Mouse (Mus musculus) neural tube, embryonic 14.5 days (tissue): Measurements from ENCODE around the gene Slc25a10. TPM values are rescaled to one million over a fixed set of nuclear protein-coding genes. Genes with fewer than 3 reads are reported as not detected.

Source experiments
- ATAC-seq: fragments of 200-750 bp; cut with Nextera tagmentation; 2 replicates; pipeline ENCODE4 v1.8.0; 2017; ENCODE audit warnings: low read depth, mild to moderate bottlenecking, moderate TSS enrichment, moderate library complexity
- H3K27ac ChIP-seq: fragments of 300-500 bp; sonication (generic); 2 replicates; pipeline ENCODE4 v1.5.1; 2014; ENCODE audit warnings: low read depth, mild to moderate bottlenecking, control low read depth, low read length, moderate library complexity, mixed read lengths
- H3K27me3 ChIP-seq: fragments of 300-500 bp; sonication (generic); 2 replicates; pipeline ENCODE4 v1.6.1; 2014; ENCODE audit warnings: low read length; ENCODE audit not compliant: control insufficient read depth, insufficient read depth
- H3K36me3 ChIP-seq: fragments of 300-500 bp; sonication (generic); 2 replicates; pipeline ENCODE4 v1.6.1; 2014; ENCODE audit warnings: low read length, mixed read lengths; ENCODE audit not compliant: control insufficient read depth, insufficient read depth
- H3K4me1 ChIP-seq: fragments of 300-500 bp; sonication (generic); 2 replicates; pipeline ENCODE4 v1.6.1; 2014; ENCODE audit warnings: low read length; ENCODE audit not compliant: control insufficient read depth, insufficient read depth
- H3K4me2 ChIP-seq: fragments of 300-500 bp; sonication (generic); 2 replicates; pipeline ENCODE4 v1.6.1; 2014; ENCODE audit warnings: mild to moderate bottlenecking, low read depth, low read length, control low read depth
- H3K4me3 ChIP-seq: fragments of 300-500 bp; sonication (generic); 2 replicates; pipeline ENCODE4 v1.5.1; 2014; ENCODE audit warnings: low read depth, low read length, control low read depth, mixed read lengths
- H3K9ac ChIP-seq: fragments of 300-500 bp; sonication (generic); replicated peaks from 2 replicates; pipeline ENCODE4 v1.6.1; 2014; ENCODE audit warnings: low read depth, mild to moderate bottlenecking, control low read depth, low read length, mixed read lengths
- H3K9me3 ChIP-seq: fragments of 300-500 bp; sonication (generic); 2 replicates; pipeline ENCODE4 v1.6.1; 2016; ENCODE audit warnings: low read length; ENCODE audit not compliant: control insufficient read depth
- WGBS: fragments of 180-500 bp; shearing (Covaris S2); extraction: QIAGEN DNeasy Blood & Tissue Kit; methylation state at CpG from one replicate; pipeline ENCODE4 v1.1.7; 2014; 5-methylcytosine and 5-hydroxymethylcytosine counted together
- polyA plus RNA-seq: library from polyadenylated mRNA; unstranded; fragments of >200 nt; fragmentation: Nextera tagmentation; extraction: Ambion mirVana; gene quantifications from 2 replicates; pipeline ENCODE4 v1.2.1, GENCODE M21; 2014

The Slc25a10 gene
- polyA plus RNA-seq, 1 experiment from 2014 or later = 24.7 TPM

DNA sequence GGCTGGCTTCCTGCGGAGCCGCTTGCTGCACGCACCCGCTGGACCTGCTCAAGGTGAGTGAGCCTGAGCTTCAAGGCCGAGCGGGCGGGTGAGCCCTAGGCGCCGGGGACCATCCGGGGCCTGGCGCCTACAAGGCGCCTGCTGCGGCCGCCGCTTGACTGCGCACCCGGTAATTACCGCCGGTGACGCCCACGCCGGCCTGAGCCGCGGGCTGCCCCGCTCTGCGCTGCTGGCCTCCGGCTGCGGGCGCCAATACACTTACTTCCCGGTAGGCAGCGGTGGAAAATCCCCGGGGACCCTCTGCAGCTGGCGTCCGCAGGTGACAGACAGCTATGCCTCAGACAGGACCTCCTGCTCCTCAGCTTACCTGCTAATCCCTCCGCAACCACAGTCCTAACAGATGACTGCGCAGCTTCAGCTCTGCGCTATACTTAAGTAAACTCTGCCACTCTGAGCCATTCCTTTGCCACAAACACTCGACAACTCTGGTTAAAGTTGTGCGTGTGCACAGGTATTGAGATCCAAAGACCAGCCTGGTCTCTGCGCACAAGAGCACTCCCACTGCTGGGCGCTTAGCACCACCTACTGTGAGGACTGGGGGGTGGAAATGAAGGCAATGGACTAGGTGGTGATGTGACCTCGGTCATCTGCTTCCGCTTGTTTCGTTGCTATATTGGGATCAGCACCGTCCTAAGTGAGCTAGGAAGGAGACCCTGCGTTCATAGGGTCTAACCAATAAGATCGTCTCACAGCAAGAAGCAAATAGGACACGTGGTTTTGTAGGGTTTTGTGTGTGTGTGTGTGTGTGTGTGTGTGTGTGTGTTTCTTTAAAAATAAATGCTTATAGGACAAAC lies 611 bp downstream of the Slc25a10 start:
- Histone ChIP-seq H3K9ac (peak overlapping the region; percentile 81), H3K36me3 (peaks cover 41% of the 10 kb centered on the region), H3K9me3 (no peaks in the 10 kb centered on the region), H3K27ac (peak overlapping the region; percentile 60), H3K4me3 (peak overlapping the region; percentile 89), H3K4me2 (peak overlapping the region; percentile 95), H3K4me1 (peaks cover 25% of the 10 kb centered on the region), H3K27me3 (no peaks in the 10 kb centered on the region)
- peak; percentile 52 for ATAC-seq
- under 1% methylated on average over 46 of the region's 48 CpGs for WGBS

DNA sequence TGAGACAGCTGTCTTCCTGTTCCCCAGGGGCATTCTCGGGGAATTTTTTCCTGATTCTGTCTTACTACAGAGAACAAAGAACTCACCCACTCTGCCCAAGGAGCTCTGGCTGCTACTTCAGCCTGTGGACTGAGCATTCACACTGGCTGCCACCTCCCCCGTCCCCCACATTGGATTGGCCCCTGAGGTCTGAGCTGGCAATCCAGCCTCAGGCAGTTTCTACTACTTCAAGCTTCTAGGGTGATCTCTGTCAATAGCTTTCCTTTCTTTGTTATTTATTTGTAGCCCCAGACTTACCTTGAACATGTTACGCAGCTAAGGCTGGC lies 1.2 kb downstream of the Slc25a10 start:
- peak overlapping the region; percentile 81; the same call in 1 of the 2 replicates for H3K9ac ChIP-seq
- no peaks in the 10 kb centered on the region for H3K27me3 ChIP-seq
- H3K27ac ChIP-seq = peak overlapping the region; percentile 36; the same call in 1 of the 2 replicates
- H3K9me3 ChIP-seq = no peaks in the 10 kb centered on the region
- H3K4me2 ChIP-seq = peak overlapping the region; percentile 95
- WGBS = 25% methylated on average over 3 of the region's 3 CpGs
- peaks cover 25% of the 10 kb centered on the region for H3K4me1 ChIP-seq
- H3K4me3 ChIP-seq = peak overlapping the region; percentile 89
- H3K36me3 ChIP-seq = peaks cover 35% of the 10 kb centered on the region
- no peak for ATAC-seq

DNA sequence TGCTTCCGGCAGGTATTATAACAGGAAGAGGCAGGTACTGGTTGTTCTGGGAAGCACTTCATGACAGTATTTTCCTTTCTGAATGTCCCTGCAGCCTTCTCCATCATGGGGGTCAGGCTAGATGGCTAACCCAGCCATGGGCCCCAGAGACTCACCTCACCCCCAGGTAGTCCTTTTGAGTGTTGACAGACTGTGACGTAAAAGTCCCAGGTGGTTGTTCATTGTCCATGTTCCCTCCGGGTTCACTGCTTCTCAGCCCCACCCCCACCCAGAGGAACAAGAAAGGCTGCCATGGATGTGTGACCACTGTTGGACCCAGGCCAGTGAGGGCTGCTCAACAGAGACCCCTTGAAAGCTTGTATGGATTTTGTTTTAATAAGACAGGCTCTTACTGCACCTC lies 1.7 kb downstream of the Slc25a10 start:
- Histone ChIP-seq H3K9ac (peak overlapping the region; percentile 81; the same call in 1 of the 2 replicates), H3K27me3 (no peaks in the 10 kb centered on the region), H3K4me1 (peaks cover 25% of the 10 kb centered on the region), H3K9me3 (no peaks in the 10 kb centered on the region), H3K4me2 (peak overlapping the region; percentile 95), H3K4me3 (peak overlapping the region; percentile 89; the same call in 1 of the 2 replicates), H3K36me3 (peaks cover 30% of the 10 kb centered on the region), H3K27ac (peak overlapping the region; percentile 36; the same call in 1 of the 2 replicates)
- WGBS = 55% methylated on average over 3 of the region's 3 CpGs
- no peak for ATAC-seq

DNA sequence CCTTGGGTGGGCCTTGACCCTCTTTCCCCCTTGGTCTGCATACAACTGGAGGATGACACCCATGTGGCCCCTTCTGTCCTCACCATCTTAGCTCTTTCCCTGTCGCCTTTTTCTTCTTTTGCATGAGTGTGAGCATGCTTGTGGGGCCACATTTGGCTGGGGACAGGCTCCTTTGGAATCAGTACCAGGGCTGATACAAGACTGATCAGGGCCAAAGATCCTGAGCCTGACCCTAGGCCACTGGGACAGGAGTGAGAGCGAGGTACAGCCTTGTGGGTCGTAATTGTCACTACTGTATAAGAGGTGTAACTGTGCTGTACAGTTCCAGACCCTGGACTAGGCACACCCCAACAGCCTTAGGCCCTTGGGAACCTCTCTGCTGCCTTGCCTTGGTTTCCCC lies 2.3 kb downstream of the Slc25a10 start:
- H3K4me3 ChIP-seq = no peak overlapping the region
- peaks cover 25% of the 10 kb centered on the region for H3K4me1 ChIP-seq
- no peaks in the 10 kb centered on the region for H3K9me3 ChIP-seq
- peaks cover 24% of the 10 kb centered on the region for H3K36me3 ChIP-seq
- ATAC-seq = no peak
- no peak overlapping the region for H3K27ac ChIP-seq
- H3K9ac ChIP-seq = no peak overlapping the region
- peak overlapping the region; percentile 95; the same call in 1 of the 2 replicates for H3K4me2 ChIP-seq
- H3K27me3 ChIP-seq = no peaks in the 10 kb centered on the region
- 91% methylated on average over 3 of the region's 3 CpGs for WGBS

DNA sequence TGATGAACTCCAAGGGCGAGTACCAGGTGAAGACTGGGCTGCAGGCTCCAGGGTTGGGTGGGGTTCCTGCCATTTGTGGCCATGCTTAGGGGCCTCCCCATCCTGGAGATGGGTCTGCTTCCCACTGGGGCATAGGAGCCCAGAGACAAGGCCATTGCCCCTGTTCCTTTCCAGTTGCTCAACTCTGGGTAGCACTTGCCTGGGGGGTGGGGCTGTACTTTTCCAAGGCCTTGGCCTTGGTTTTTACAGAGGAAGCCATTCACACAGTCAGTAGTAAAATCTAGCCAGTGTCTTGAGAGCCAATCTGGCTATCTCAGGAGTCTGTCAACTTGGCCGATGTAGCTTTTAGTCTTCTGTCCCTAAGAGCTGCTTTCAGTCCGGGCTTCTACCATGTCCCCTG lies 5.8 kb downstream of the Slc25a10 start:
- H3K27me3 ChIP-seq = no peaks in the 10 kb centered on the region
- H3K9ac ChIP-seq = no peak overlapping the region
- no peak overlapping the region for H3K4me3 ChIP-seq
- WGBS = 90% methylated on average over 3 of the region's 3 CpGs
- peaks cover 23% of the 10 kb centered on the region for H3K36me3 ChIP-seq
- no peak overlapping the region for H3K27ac ChIP-seq
- H3K9me3 ChIP-seq = no peaks in the 10 kb centered on the region
- peaks cover 13% of the 10 kb centered on the region for H3K4me1 ChIP-seq
- no peak overlapping the region for H3K4me2 ChIP-seq
- no peak for ATAC-seq

DNA sequence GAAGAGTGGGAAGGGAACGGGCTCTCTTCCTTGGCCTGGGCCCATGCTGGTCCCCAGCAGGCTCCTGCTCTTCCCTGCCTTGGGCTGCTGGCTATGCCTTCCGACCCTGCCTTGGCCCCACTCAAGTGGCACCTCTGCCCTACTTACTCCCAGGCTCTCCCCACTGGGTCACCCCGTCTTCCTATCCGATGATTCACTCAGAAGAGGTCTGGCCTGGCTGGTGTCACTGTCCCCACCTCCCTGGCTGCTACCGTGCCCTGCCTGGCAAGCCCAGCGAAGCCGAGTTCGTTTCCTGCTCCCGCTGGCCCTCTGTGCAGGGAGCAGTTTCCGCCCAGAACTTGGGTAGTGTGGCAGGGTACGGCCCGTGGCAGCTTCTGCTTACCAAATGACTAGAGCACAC lies 6.6 kb downstream of the Slc25a10 start:
- WGBS = 97% methylated on average over 12 of the region's 12 CpGs
- Histone ChIP-seq H3K4me2 (no peak overlapping the region), H3K27me3 (no peaks in the 10 kb centered on the region), H3K4me3 (no peak overlapping the region), H3K9me3 (no peaks in the 10 kb centered on the region), H3K4me1 (peaks cover 6% of the 10 kb centered on the region), H3K36me3 (peaks cover 23% of the 10 kb centered on the region), H3K9ac (no peak overlapping the region), H3K27ac (no peak overlapping the region)
- ATAC-seq = no peak

DNA sequence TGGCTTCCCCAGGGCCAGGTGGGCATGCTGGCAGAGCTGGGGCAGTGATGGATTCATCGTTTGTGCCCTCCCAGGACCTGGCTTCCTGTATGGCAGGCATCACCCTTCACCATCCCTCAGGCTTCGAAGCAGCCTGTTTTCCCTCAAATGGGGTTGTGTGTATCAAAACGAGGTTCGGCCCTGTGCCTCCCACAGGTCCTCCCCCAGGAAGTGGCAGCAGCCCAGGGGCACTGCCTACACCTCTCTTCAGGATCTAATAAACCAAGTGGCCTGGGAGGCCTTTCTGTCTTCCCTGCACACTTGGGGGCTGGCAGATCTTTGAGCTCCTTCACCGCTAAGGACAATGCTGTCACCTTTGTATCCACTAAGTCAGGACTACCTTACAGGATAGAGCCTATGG lies 7.3 kb downstream of the Slc25a10 start:
- H3K27me3 ChIP-seq = no peaks in the 10 kb centered on the region
- H3K4me2 ChIP-seq = no peak overlapping the region
- H3K9ac ChIP-seq = no peak overlapping the region
- H3K27ac ChIP-seq = no peak overlapping the region
- ATAC-seq = no peak
- whole genome bisulfite sequencing = 93% methylated on average over 5 of the region's 5 CpGs
- no peak overlapping the region for H3K4me3 ChIP-seq
- peaks cover 23% of the 10 kb centered on the region for H3K36me3 ChIP-seq
- no peaks in the 10 kb centered on the region for H3K4me1 ChIP-seq
- H3K9me3 ChIP-seq = no peaks in the 10 kb centered on the region

DNA sequence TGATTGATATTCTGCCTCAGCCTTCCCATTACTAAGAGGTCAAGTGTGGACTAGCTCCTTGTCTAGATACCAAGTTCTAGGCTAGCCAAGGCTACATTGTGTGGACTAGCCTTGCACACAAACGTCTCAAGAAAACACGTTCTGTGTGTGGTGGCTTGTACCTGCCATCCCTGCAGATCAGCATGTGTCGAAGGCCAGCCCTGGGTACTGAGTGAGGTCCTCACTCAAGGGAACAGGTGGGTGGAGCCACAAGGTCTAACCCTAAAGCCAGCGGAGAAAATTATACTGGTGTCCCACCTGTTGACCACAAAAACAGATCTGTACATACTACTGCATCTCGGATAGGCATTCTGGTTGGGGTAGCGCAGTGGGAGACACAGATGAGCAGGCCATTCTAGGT lies 8.3 kb downstream of the Slc25a10 start:
- Histone ChIP-seq H3K27ac (no peak overlapping the region), H3K9ac (no peak overlapping the region), H3K4me3 (no peak overlapping the region), H3K4me2 (no peak overlapping the region), H3K27me3 (no peaks in the 10 kb centered on the region), H3K9me3 (no peaks in the 10 kb centered on the region), H3K4me1 (no peaks in the 10 kb centered on the region), H3K36me3 (peaks cover 19% of the 10 kb centered on the region)
- no peak for ATAC-seq
- WGBS = 87% methylated on average over 6 of the region's 6 CpGs

DNA sequence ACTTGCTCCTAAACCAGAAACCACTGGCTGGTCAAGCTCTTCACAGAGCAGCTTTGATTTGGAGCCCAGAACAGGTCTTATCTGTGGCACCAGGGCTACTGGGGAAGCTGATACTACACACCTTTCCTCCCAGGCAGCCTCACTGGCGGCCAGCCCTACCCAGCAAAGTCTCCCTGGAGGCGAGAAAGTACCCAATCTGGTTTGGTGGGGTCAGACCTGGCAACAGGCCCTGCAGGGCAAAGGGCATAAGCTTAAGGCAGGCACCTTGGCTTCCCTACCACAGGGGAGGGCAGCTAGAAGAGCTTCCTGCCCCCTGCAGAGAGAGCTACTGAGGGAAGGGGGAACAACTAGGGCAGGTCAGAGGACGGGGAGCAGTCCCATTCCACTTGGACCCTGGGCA lies 8.7 kb downstream of the Slc25a10 start:
- no peaks in the 10 kb centered on the region for H3K9me3 ChIP-seq
- H3K36me3 ChIP-seq = peaks cover 15% of the 10 kb centered on the region
- no peak overlapping the region for H3K4me3 ChIP-seq
- no peaks in the 10 kb centered on the region for H3K4me1 ChIP-seq
- H3K27ac ChIP-seq = no peak overlapping the region
- H3K4me2 ChIP-seq = no peak overlapping the region
- no peak overlapping the region for H3K9ac ChIP-seq
- no peak for ATAC-seq
- no peaks in the 10 kb centered on the region for H3K27me3 ChIP-seq
- 22% methylated on average over 3 of the region's 3 CpGs for WGBS
